Mouse (Mus musculus): ENCODE data around the gene Dab1. TPM values are rescaled to one million over a fixed set of nuclear protein-coding genes. Genes with fewer than 3 reads are reported as not detected.

Dab1 gene
- polyA plus RNA-seq, 1 experiment: not detected

- Histone ChIP-seq H3K79me3 (ENCODE audit: low read depth) (no peaks in the 10 kb centered on the region), H3K27me3 (ENCODE audit: control insufficient read depth, insufficient read depth, insufficient read length) (no peaks in the 10 kb centered on the region), H3K36me3 (ENCODE audit: control insufficient read depth, insufficient read depth) (no peaks in the 10 kb centered on the region), H3K4me3 (ENCODE audit: insufficient read depth, poor library complexity, severe bottlenecking) (no peak overlapping the region), H3K79me2 (ENCODE audit: control insufficient read depth, insufficient read depth) (no peaks in the 10 kb centered on the region), H3ac (ENCODE audit: control insufficient read depth, insufficient read length, low read depth) (no peak overlapping the region)
- TF ChIP-seq CTCF (IDR thresholded peaks at IDR 0.05; ENCODE audit: control insufficient read depth, insufficient read depth, insufficient read length): no peak
- TF ChIP-seq MYOG (IDR thresholded peaks at IDR 0.05; ENCODE audit: control insufficient read depth, extremely low read depth, insufficient read length): no peak
- no peak for TF ChIP-seq MAX (IDR thresholded peaks at IDR 0.05)
- no peak for TF ChIP-seq USF1 (IDR thresholded peaks at IDR 0.05; ENCODE audit: low read depth)
- no peak for TF ChIP-seq CEBPB (IDR thresholded peaks at IDR 0.05; ENCODE audit: low read depth)
- TF ChIP-seq MYOD1 (IDR thresholded peaks at IDR 0.05; ENCODE audit: control insufficient read depth, insufficient read length, low read depth): no peak
- no peak for TF ChIP-seq FOSL1 (IDR thresholded peaks at IDR 0.05; ENCODE audit: insufficient read depth, low read length, poor library complexity, severe bottlenecking)
These were observed 1100.0 kb downstream of the Dab1 start for GRCm38 (mm10) chr4:104718973-104719795.

GRCm38 (mm10) chr4:104723527-104724045 lies 1104.4 kb downstream of the Dab1 start:
- H3K4me3 ChIP-seq (ENCODE audit: insufficient read depth, poor library complexity, severe bottlenecking): no peak overlapping the region
- H3K79me2 ChIP-seq (ENCODE audit: control insufficient read depth, insufficient read depth): no peaks in the 10 kb centered on the region
- H3K36me3 ChIP-seq (ENCODE audit: control insufficient read depth, insufficient read depth): no peaks in the 10 kb centered on the region
- H3K27me3 ChIP-seq (ENCODE audit: control insufficient read depth, insufficient read depth, insufficient read length): no peaks in the 10 kb centered on the region
- no peak overlapping the region for H3ac ChIP-seq (ENCODE audit: control insufficient read depth, insufficient read length, low read depth)
- TF ChIP-seq FOSL1 (IDR thresholded peaks at IDR 0.05; ENCODE audit: insufficient read depth, low read length, poor library complexity, severe bottlenecking) (no peak), CTCF (IDR thresholded peaks at IDR 0.05; ENCODE audit: control insufficient read depth, insufficient read depth, insufficient read length) (no peak), CEBPB (IDR thresholded peaks at IDR 0.05; ENCODE audit: low read depth) (no peak), MYOG (IDR thresholded peaks at IDR 0.05; ENCODE audit: control insufficient read depth, extremely low read depth, insufficient read length) (no peak), MYOD1 (IDR thresholded peaks at IDR 0.05; ENCODE audit: control insufficient read depth, insufficient read length, low read depth) (no peak), USF1 (IDR thresholded peaks at IDR 0.05; ENCODE audit: low read depth) (no peak), MAX (IDR thresholded peaks at IDR 0.05) (no peak)
- H3K79me3 ChIP-seq (ENCODE audit: low read depth): no peaks in the 10 kb centered on the region

- H3ac ChIP-seq (ENCODE audit: control insufficient read depth, insufficient read length, low read depth): no peak overlapping the region
- no peaks in the 10 kb centered on the region for H3K27me3 ChIP-seq (ENCODE audit: control insufficient read depth, insufficient read depth, insufficient read length)
- no peaks in the 10 kb centered on the region for H3K79me3 ChIP-seq (ENCODE audit: low read depth)
- TF ChIP-seq USF1 (IDR thresholded peaks at IDR 0.05; ENCODE audit: low read depth) (no peak), MYOG (IDR thresholded peaks at IDR 0.05; ENCODE audit: control insufficient read depth, extremely low read depth, insufficient read length) (no peak), FOSL1 (IDR thresholded peaks at IDR 0.05; ENCODE audit: insufficient read depth, low read length, poor library complexity, severe bottlenecking) (no peak), MAX (IDR thresholded peaks at IDR 0.05) (no peak), MYOD1 (IDR thresholded peaks at IDR 0.05; ENCODE audit: control insufficient read depth, insufficient read length, low read depth) (no peak), CEBPB (IDR thresholded peaks at IDR 0.05; ENCODE audit: low read depth) (no peak), CTCF (IDR thresholded peaks at IDR 0.05; ENCODE audit: control insufficient read depth, insufficient read depth, insufficient read length) (no peak)
- no peaks in the 10 kb centered on the region for H3K36me3 ChIP-seq (ENCODE audit: control insufficient read depth, insufficient read depth)
- H3K79me2 ChIP-seq (ENCODE audit: control insufficient read depth, insufficient read depth): no peaks in the 10 kb centered on the region
- H3K4me3 ChIP-seq (ENCODE audit: insufficient read depth, poor library complexity, severe bottlenecking): no peak overlapping the region
These were observed 1105.1 kb downstream of the Dab1 start for GRCm38 (mm10) chr4:104724258-104724657.

GRCm38 (mm10) chr4:104725673-104726072 lies 1106.5 kb downstream of the Dab1 start:
- H3K79me2 ChIP-seq (ENCODE audit: control insufficient read depth, insufficient read depth): no peaks in the 10 kb centered on the region
- TF ChIP-seq CEBPB (IDR thresholded peaks at IDR 0.05; ENCODE audit: low read depth) (no peak), USF1 (IDR thresholded peaks at IDR 0.05; ENCODE audit: low read depth) (no peak), CTCF (IDR thresholded peaks at IDR 0.05; ENCODE audit: control insufficient read depth, insufficient read depth, insufficient read length) (no peak), MYOD1 (IDR thresholded peaks at IDR 0.05; ENCODE audit: control insufficient read depth, insufficient read length, low read depth) (no peak), FOSL1 (IDR thresholded peaks at IDR 0.05; ENCODE audit: insufficient read depth, low read length, poor library complexity, severe bottlenecking) (no peak), MYOG (IDR thresholded peaks at IDR 0.05; ENCODE audit: control insufficient read depth, extremely low read depth, insufficient read length) (no peak), MAX (IDR thresholded peaks at IDR 0.05) (no peak)
- H3K27me3 ChIP-seq (ENCODE audit: control insufficient read depth, insufficient read depth, insufficient read length): no peaks in the 10 kb centered on the region
- H3K79me3 ChIP-seq (ENCODE audit: low read depth): no peaks in the 10 kb centered on the region
- no peaks in the 10 kb centered on the region for H3K36me3 ChIP-seq (ENCODE audit: control insufficient read depth, insufficient read depth)
- H3ac ChIP-seq (ENCODE audit: control insufficient read depth, insufficient read length, low read depth): no peak overlapping the region
- H3K4me3 ChIP-seq (ENCODE audit: insufficient read depth, poor library complexity, severe bottlenecking): no peak overlapping the region

GRCm38 (mm10) chr4:104729185-104729584 lies 1110.0 kb downstream of the Dab1 start:
- Histone ChIP-seq H3K4me3 (ENCODE audit: insufficient read depth, poor library complexity, severe bottlenecking) (no peak overlapping the region), H3ac (ENCODE audit: control insufficient read depth, insufficient read length, low read depth) (no peak overlapping the region), H3K79me3 (ENCODE audit: low read depth) (no peaks in the 10 kb centered on the region)

More at GRCm38 (mm10) chr4:104729185-104729584, 1110.0 kb downstream of the Dab1 start:
- Histone ChIP-seq H3K79me2 (ENCODE audit: control insufficient read depth, insufficient read depth) (no peaks in the 10 kb centered on the region), H3K27me3 (ENCODE audit: control insufficient read depth, insufficient read depth, insufficient read length) (no peaks in the 10 kb centered on the region), H3K36me3 (ENCODE audit: control insufficient read depth, insufficient read depth) (no peaks in the 10 kb centered on the region)
- no peak for TF ChIP-seq CTCF (IDR thresholded peaks at IDR 0.05; ENCODE audit: control insufficient read depth, insufficient read depth, insufficient read length)
- no peak for TF ChIP-seq MAX (IDR thresholded peaks at IDR 0.05)
- no peak for TF ChIP-seq MYOG (IDR thresholded peaks at IDR 0.05; ENCODE audit: control insufficient read depth, extremely low read depth, insufficient read length)
- TF ChIP-seq FOSL1 (IDR thresholded peaks at IDR 0.05; ENCODE audit: insufficient read depth, low read length, poor library complexity, severe bottlenecking): no peak
- TF ChIP-seq CEBPB (IDR thresholded peaks at IDR 0.05; ENCODE audit: low read depth): no peak
- TF ChIP-seq MYOD1 (IDR thresholded peaks at IDR 0.05; ENCODE audit: control insufficient read depth, insufficient read length, low read depth): no peak
